Mouse (Mus musculus) embryonic facial prominence, embryonic 10.5 days (tissue): Measurements from ENCODE around the gene Adamts12. TPM values are rescaled to one million over a fixed set of nuclear protein-coding genes. Genes with fewer than 3 reads are reported as not detected.

Experiments
- DNase-seq: peaks from one replicate; pipeline ENCODE4 v3.0.0-alpha.2; 2017; ENCODE audit warnings: low spot score
- H3K27ac ChIP-seq: fragments of 300-500 bp; sonication (generic); replicated peaks from 2 replicates; pipeline ENCODE4 v1.5.1; 2016; ENCODE audit warnings: mild to moderate bottlenecking
- H3K27me3 ChIP-seq: fragments of 300-500 bp; sonication (generic); replicated peaks from 2 replicates; pipeline ENCODE4 v1.6.1; 2016; ENCODE audit warnings: low read depth, mild to moderate bottlenecking; ENCODE audit not compliant: poor library complexity, severe bottlenecking
- H3K36me3 ChIP-seq: fragments of 300-500 bp; sonication (generic); replicated peaks from 2 replicates; pipeline ENCODE4 v1.6.1; 2016; ENCODE audit warnings: mild to moderate bottlenecking, moderate library complexity
- H3K4me1 ChIP-seq: fragments of 300-500 bp; sonication (generic); 2 replicates; pipeline ENCODE4 v1.6.1; 2016
- H3K4me3 ChIP-seq: fragments of 300-500 bp; sonication (generic); 2 replicates; pipeline ENCODE4 v1.5.1; 2016; ENCODE audit warnings: mild to moderate bottlenecking, moderate library complexity
- H3K9me3 ChIP-seq: fragments of 300-500 bp; sonication (generic); 2 replicates; pipeline ENCODE4 v1.6.1; 2016; ENCODE audit warnings: mild to moderate bottlenecking
- WGBS: fragments of 180-500 bp; shearing (Covaris S2); methylation state at CpG from one replicate; pipeline ENCODE4 v1.1.7; 2016; 5-methylcytosine and 5-hydroxymethylcytosine counted together
- polyA plus RNA-seq: library from polyadenylated mRNA; unstranded; fragments of >200 nt; fragmentation: Nextera tagmentation; extraction: Ambion mirVana; gene quantifications from 2 replicates; pipeline ENCODE4 v1.2.1, GENCODE M21; 2016

The Adamts12 gene
- polyA plus RNA-seq, 1 experiment from 2014 or later: 1.8 TPM

- H3K9me3 ChIP-seq: no peaks in the 10 kb centered on the region
- H3K4me1 ChIP-seq: peaks cover 19% of the 10 kb centered on the region
- DNase-seq: peak; percentile 32
- H3K27me3 ChIP-seq: no peaks in the 10 kb centered on the region
- H3K4me3 ChIP-seq: no peak overlapping the region
- 5% methylated on average over 1 of the region's 1 CpGs for WGBS
- H3K27ac ChIP-seq: peak overlapping the region; percentile 78
- no peaks in the 10 kb centered on the region for H3K36me3 ChIP-seq
Observed at GRCm38 (mm10) chr15:11084993-11085365, 20.4 kb downstream of the Adamts12 start.

DNA sequence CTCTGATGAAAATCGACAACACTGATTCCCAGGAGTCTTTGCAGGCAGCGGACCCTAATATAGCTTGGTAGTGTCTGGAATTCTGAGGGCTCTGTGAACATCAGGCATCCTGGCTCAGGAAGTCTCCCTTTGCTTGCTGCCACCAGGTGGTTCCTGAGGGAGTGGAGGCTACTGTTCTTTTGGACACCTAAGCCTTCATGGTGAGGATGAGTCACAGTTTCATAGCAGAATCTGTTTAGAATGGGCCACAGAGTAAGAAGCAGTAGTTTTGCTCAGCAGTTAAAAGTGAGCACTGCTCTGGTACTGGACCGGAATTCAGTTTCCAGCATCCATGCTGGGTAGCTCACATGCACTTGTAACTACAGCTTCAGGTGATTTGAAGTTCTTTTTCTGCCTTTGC is 24.9 kb downstream of the Adamts12 start:
- no peak for DNase-seq
- H3K27me3 ChIP-seq: no peaks in the 10 kb centered on the region
- no peak overlapping the region for H3K4me3 ChIP-seq
- no peak overlapping the region for H3K27ac ChIP-seq
- H3K4me1 ChIP-seq: peaks cover 11% of the 10 kb centered on the region
- WGBS: 89% methylated on average over 3 of the region's 3 CpGs
- H3K9me3 ChIP-seq: no peaks in the 10 kb centered on the region
- no peaks in the 10 kb centered on the region for H3K36me3 ChIP-seq

DNA sequence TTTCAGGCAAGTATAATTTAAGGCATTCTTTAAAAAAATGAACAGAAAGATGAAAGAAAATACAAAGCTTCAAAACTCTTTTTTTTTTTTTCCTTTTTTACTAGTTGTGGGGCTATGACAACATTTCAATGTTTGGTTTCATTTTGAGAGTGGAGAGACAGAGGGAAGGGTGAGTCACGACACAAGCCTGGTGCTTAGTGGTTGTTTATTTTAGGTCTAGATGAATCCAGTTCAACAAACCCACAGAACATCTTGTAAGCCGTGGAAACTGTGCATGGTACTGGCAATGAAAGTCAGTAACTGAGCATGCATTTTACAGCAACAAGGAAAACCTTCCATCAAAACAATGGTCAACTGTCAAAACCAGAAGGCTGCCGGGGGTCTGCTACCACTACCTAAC is 31.0 kb downstream of the Adamts12 start:
- 66% methylated on average over 3 of the region's 3 CpGs for WGBS
- H3K4me3 ChIP-seq: no peak overlapping the region

GRCm38 (mm10) chr15:11097967-11098702 is 33.5 kb downstream of the Adamts12 start:
- Histone ChIP-seq H3K27me3 (no peaks in the 10 kb centered on the region), H3K27ac (no peak overlapping the region; the same call in 1 of the 2 replicates), H3K36me3 (no peaks in the 10 kb centered on the region), H3K4me1 (peaks cover 13% of the 10 kb centered on the region), H3K4me3 (no peak overlapping the region), H3K9me3 (no peaks in the 10 kb centered on the region)
- 54% methylated on average over 4 of the region's 4 CpGs for WGBS
- peak; percentile 47 for DNase-seq

More for the DNA sequence above, 31.0 kb downstream of the Adamts12 start:
- H3K4me1 ChIP-seq: peaks cover 13% of the 10 kb centered on the region
- H3K36me3 ChIP-seq: no peaks in the 10 kb centered on the region
- no peaks in the 10 kb centered on the region for H3K9me3 ChIP-seq
- no peak overlapping the region for H3K27ac ChIP-seq
- H3K27me3 ChIP-seq: no peaks in the 10 kb centered on the region
- no peak for DNase-seq

DNA sequence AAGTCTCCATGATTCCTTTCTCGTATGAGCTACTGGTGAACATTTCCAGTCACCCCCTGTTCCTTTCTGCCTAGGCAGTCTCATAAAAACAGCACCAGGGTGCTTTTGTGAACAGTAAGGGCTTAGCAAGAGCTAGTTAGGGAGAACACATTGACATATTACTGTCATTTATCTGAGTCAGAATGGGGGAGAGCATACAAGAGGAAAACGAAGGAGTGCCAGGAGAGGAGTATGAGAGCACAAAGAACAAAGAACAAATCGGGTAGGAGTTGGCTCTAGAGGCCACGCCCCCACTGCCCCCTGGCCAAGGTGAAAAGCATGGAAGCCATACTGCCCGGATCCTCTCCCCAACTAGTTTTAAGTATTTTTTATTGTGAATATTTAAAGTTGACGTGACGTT is 34.4 kb downstream of the Adamts12 start:
- no peaks in the 10 kb centered on the region for H3K36me3 ChIP-seq
- H3K9me3 ChIP-seq: no peaks in the 10 kb centered on the region
- H3K27me3 ChIP-seq: no peaks in the 10 kb centered on the region
- no peak overlapping the region for H3K4me3 ChIP-seq
- H3K4me1 ChIP-seq: peaks cover 13% of the 10 kb centered on the region
- WGBS: 76% methylated on average over 7 of the region's 7 CpGs
- DNase-seq: no peak
- peak overlapping the region; percentile 49 for H3K27ac ChIP-seq

GRCm38 (mm10) chr15:11100917-11101316 is 36.3 kb downstream of the Adamts12 start:
- no peak for DNase-seq
- H3K4me1 ChIP-seq: peaks cover 13% of the 10 kb centered on the region
- H3K9me3 ChIP-seq: no peaks in the 10 kb centered on the region
- H3K36me3 ChIP-seq: no peaks in the 10 kb centered on the region
- no peak overlapping the region for H3K4me3 ChIP-seq
- no peak overlapping the region for H3K27ac ChIP-seq
- H3K27me3 ChIP-seq: no peaks in the 10 kb centered on the region
- 77% methylated on average over 4 of the region's 4 CpGs for WGBS

DNA sequence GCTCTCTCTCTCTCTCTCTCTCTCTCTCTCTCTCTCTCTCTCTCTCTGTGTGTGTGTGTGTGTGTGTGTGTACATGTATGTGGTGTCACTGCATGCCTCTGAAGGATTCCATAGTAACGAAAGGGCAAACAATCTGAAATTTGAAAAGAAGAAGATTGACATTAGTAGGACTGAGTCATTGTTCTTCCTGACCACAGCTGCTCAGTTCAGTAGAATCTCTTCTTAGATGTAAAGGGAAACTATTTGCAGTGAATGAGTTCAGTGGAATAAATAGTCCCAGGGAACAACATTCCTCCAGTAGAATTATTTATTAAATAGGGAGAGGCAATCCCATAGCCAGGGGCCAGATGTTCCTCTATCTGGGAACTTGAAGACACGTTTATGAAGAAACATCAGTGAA is 40.5 kb downstream of the Adamts12 start:
- no peaks in the 10 kb centered on the region for H3K9me3 ChIP-seq
- H3K4me1 ChIP-seq: no peaks in the 10 kb centered on the region
- no peak overlapping the region for H3K4me3 ChIP-seq
- no peak for DNase-seq
- H3K27me3 ChIP-seq: no peaks in the 10 kb centered on the region
- H3K36me3 ChIP-seq: no peaks in the 10 kb centered on the region
- 77% methylated on average over 2 of the region's 2 CpGs for WGBS
- H3K27ac ChIP-seq: no peak overlapping the region

DNA sequence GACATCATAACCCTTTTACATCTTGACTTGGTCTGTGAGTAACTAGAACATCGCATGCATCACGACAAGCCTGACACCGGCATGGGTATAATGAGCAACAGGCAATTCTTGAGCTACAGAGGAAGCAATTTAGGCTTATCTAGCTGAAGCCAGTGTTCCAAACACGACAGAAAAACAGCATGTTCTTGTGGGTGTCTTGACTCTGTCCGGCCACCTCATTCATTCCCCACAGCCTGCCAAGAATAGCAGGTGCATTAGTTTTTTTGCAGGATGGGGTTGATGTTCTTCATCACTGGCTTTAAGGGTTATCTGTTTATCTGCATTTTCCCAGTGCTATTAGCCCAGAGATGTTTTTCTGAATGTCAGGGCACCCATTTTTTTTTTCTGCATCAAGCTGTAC is 42.8 kb downstream of the Adamts12 start:
- 80% methylated on average over 5 of the region's 5 CpGs for WGBS

GRCm38 (mm10) chr15:11114631-11115197 is 50.1 kb downstream of the Adamts12 start:
- peak; percentile 11 for DNase-seq
- Histone ChIP-seq H3K36me3 (no peaks in the 10 kb centered on the region), H3K27ac (peak overlapping the region; percentile 35; the same call in 1 of the 2 replicates), H3K27me3 (no peaks in the 10 kb centered on the region), H3K4me1 (peaks cover 18% of the 10 kb centered on the region), H3K4me3 (no peak overlapping the region), H3K9me3 (no peaks in the 10 kb centered on the region)
- WGBS: 29% methylated on average over 8 of the region's 8 CpGs

More for the DNA sequence above, 42.8 kb downstream of the Adamts12 start:
- Histone ChIP-seq H3K4me3 (no peak overlapping the region), H3K27me3 (no peaks in the 10 kb centered on the region), H3K36me3 (no peaks in the 10 kb centered on the region), H3K4me1 (no peaks in the 10 kb centered on the region), H3K27ac (no peak overlapping the region), H3K9me3 (no peaks in the 10 kb centered on the region)
- no peak for DNase-seq

- Histone ChIP-seq H3K27me3 (no peaks in the 10 kb centered on the region), H3K4me3 (no peak overlapping the region), H3K4me1 (peaks cover 18% of the 10 kb centered on the region), H3K9me3 (no peaks in the 10 kb centered on the region), H3K27ac (no peak overlapping the region), H3K36me3 (no peaks in the 10 kb centered on the region)
- WGBS: 77% methylated on average over 2 of the region's 2 CpGs
- DNase-seq: no peak
Observed at GRCm38 (mm10) chr15:11116303-11116702, 51.7 kb downstream of the Adamts12 start.

DNA sequence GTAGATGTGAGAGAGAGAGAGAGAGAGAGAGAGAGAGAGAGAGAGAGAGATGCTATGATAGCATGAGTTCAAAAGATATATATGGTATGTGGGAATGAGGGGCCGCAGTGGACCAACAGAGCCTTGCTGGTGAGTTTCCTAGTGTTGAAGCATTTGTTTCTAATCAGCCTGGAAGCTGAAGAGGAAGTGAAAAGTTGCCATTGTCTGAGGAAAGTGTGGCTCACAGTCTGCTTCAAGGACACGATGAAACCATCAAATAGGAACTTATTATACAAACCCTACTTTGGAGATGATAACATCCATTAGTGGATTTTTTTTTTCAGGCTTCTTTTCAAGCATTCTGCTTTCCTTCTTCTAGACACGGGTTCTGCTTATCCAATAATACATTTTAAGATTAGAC is 52.3 kb downstream of the Adamts12 start:
- Histone ChIP-seq H3K4me3 (no peak overlapping the region), H3K27ac (no peak overlapping the region), H3K4me1 (peaks cover 18% of the 10 kb centered on the region), H3K27me3 (no peaks in the 10 kb centered on the region), H3K36me3 (no peaks in the 10 kb centered on the region), H3K9me3 (no peaks in the 10 kb centered on the region)
- WGBS: 68% methylated on average over 3 of the region's 3 CpGs
- DNase-seq: no peak

- Histone ChIP-seq H3K36me3 (no peaks in the 10 kb centered on the region), H3K4me3 (no peak overlapping the region), H3K27ac (no peak overlapping the region), H3K9me3 (no peaks in the 10 kb centered on the region), H3K4me1 (peaks cover 23% of the 10 kb centered on the region), H3K27me3 (no peaks in the 10 kb centered on the region)
- DNase-seq: no peak
Observed at GRCm38 (mm10) chr15:11118371-11118770, 53.8 kb downstream of the Adamts12 start.

GRCm38 (mm10) chr15:11121721-11122120 is 57.1 kb downstream of the Adamts12 start:
- H3K36me3 ChIP-seq: no peaks in the 10 kb centered on the region
- no peaks in the 10 kb centered on the region for H3K9me3 ChIP-seq
- DNase-seq: no peak
- H3K27ac ChIP-seq: no peak overlapping the region
- no peak overlapping the region for H3K4me3 ChIP-seq
- no peaks in the 10 kb centered on the region for H3K27me3 ChIP-seq
- 66% methylated on average over 1 of the region's 1 CpGs for WGBS
- H3K4me1 ChIP-seq: peaks cover 8% of the 10 kb centered on the region
